Comparison of ENCODE assay signal across 13 mouse cellular contexts in genomic region chr1:158490175-158490574, GRCm38 (mm10).
DNase-seq lines count a peak whose midpoint lies in the region; ATAC-seq and TF ChIP-seq lines count a peak whose summit lies in the region.
"Had no signal": no experiment of that assay in that cellular context is flagged by ENCODE, and none has a peak within 500 bp of the region (broad histone marks: within the 10 kb centered on the region; RNA-seq: fewer than 3 reads in every experiment).

No protein-coding gene starts in this region.

- peak; percentile 48 for ATAC-seq in forebrain, embryonic 13.5 days
- ATAC-seq in hindbrain, embryonic 16.5 days = 0 out of 2 replicates have a peak, but pooled peaks have one; percentile 21
- no peak for ATAC-seq in midbrain, postnatal 0 days (ENCODE audit: low FRiP score)
- ATAC-seq in CD4-positive, CD25-positive, alpha-beta regulatory T cell, adult 4 months = no peak

- TF ChIP-seq CTCF in midbrain, postnatal 0 days (IDR thresholded peaks at IDR 0.05) = no peak

- no peaks in the 10 kb centered on the region for H3K36me3 ChIP-seq in forebrain, embryonic 13.5 days (ENCODE audit: poor library complexity, severe bottlenecking)
- H3K36me3 ChIP-seq in hindbrain, embryonic 16.5 days (ENCODE audit: control insufficient read depth, insufficient read depth, low read length) = no peaks in the 10 kb centered on the region
- H3K36me3 ChIP-seq in midbrain, postnatal 0 days (ENCODE audit: insufficient read depth, low read length) = no peaks in the 10 kb centered on the region
- H3K36me3 ChIP-seq: heart, embryonic 12.5 days had no signal

- intact Hi-C loops in left cerebral cortex, postnatal 4 days (cut with DNase I) = no loop called here

- peaks cover 28% of the 10 kb centered on the region for H3K4me1 ChIP-seq in forebrain, embryonic 13.5 days
- peaks cover 11% of the 10 kb centered on the region for H3K4me1 ChIP-seq in hindbrain, embryonic 16.5 days (ENCODE audit: control insufficient read depth, insufficient read depth, low read depth, low read length)
- no peaks in the 10 kb centered on the region; the same call in 1 of the 2 replicates for H3K4me1 ChIP-seq in midbrain, postnatal 0 days (ENCODE audit: insufficient read depth, low read length)
- H3K4me1 ChIP-seq: heart, embryonic 12.5 days had no signal

- H3K9ac ChIP-seq in forebrain, embryonic 13.5 days = no peak overlapping the region
- H3K9ac ChIP-seq in hindbrain, embryonic 16.5 days (ENCODE audit: low read depth, low read length) = no peak overlapping the region; the same call in 1 of the 2 replicates
- no peak overlapping the region for H3K9ac ChIP-seq in midbrain, postnatal 0 days (replicated peaks; ENCODE audit: low read length, poor library complexity, severe bottlenecking)
- H3K9ac ChIP-seq: heart, embryonic 12.5 days had no signal

- 6% methylated on average over 1 of the region's 1 CpGs for WGBS in forebrain, embryonic 13.5 days
- 25% methylated on average over 1 of the region's 1 CpGs for WGBS in hindbrain, embryonic 16.5 days
- WGBS in midbrain, postnatal 0 days = 32% methylated on average over 1 of the region's 1 CpGs

- no peaks in the 10 kb centered on the region for H3K27me3 ChIP-seq in forebrain, embryonic 13.5 days
- no peaks in the 10 kb centered on the region for H3K27me3 ChIP-seq in hindbrain, embryonic 16.5 days (replicated peaks; ENCODE audit: control insufficient read depth, insufficient read depth, low read length)
- no peaks in the 10 kb centered on the region for H3K27me3 ChIP-seq in midbrain, postnatal 0 days (ENCODE audit: insufficient read depth, low read length)
- H3K27me3 ChIP-seq: heart, embryonic 12.5 days had no signal

- no peak overlapping the region for H3K4me3 ChIP-seq in forebrain, embryonic 13.5 days
- H3K4me3 ChIP-seq in hindbrain, embryonic 16.5 days (ENCODE audit: low read length) = no peak overlapping the region
- H3K4me3 ChIP-seq in midbrain, postnatal 0 days (ENCODE audit: low read depth, low read length) = no peak overlapping the region
- H3K4me3 ChIP-seq: heart, embryonic 12.5 days had no signal

- no peak overlapping the region for H3K4me2 ChIP-seq in forebrain, embryonic 13.5 days
- H3K4me2 ChIP-seq in hindbrain, embryonic 16.5 days (ENCODE audit: low read length) = no peak overlapping the region
- H3K4me2 ChIP-seq in midbrain, postnatal 0 days (ENCODE audit: low read depth, low read length, poor library complexity, severe bottlenecking) = no peak overlapping the region
- H3K4me2 ChIP-seq: heart, embryonic 12.5 days had no signal

- peak overlapping the region; percentile 80 for H3K27ac ChIP-seq in forebrain, embryonic 13.5 days
- H3K27ac ChIP-seq in hindbrain, embryonic 16.5 days (ENCODE audit: low read depth, low read length) = peak overlapping the region; percentile 59; the same call in 1 of the 2 replicates
- peak overlapping the region; percentile 47 for H3K27ac ChIP-seq in midbrain, postnatal 0 days (ENCODE audit: low read depth, low read length)

- no peaks in the 10 kb centered on the region for H3K9me3 ChIP-seq in forebrain, embryonic 13.5 days (replicated peaks)
- H3K9me3 ChIP-seq in hindbrain, embryonic 16.5 days (ENCODE audit: control insufficient read depth, low read length) = no peaks in the 10 kb centered on the region
- no peaks in the 10 kb centered on the region for H3K9me3 ChIP-seq in midbrain, postnatal 0 days (ENCODE audit: low read length)
- H3K9me3 ChIP-seq: heart, embryonic 12.5 days had no signal

- DNase-seq in left cerebral cortex, postnatal 4 days = peak; percentile 41
- DNase-seq in left cerebral cortex, adult 9 months (ENCODE audit: low spot score in 2 of 2) = no peak
- peak; percentile 42 for DNase-seq in midbrain, postnatal 0 days (ENCODE audit: low spot score)
- DNase-seq in kidney, adult 11 months = no peak
- DNase-seq in spleen, adult 18-20 months = no peak
- DNase-seq: cerebellum, adult 8-10 months; heart, postnatal 4 days; kidney, adult 8-10 months; lung, postnatal 14 days had no signal

Comparison
In these comparisons a context has a peak if more than half of its experiments do, and no peak if none do; other contexts are left out.
1. DNase-seq: peak in left cerebral cortex, postnatal 4 days (single experiment) and midbrain, postnatal 0 days (single experiment); none in left cerebral cortex, adult 9 months (0 of 2), kidney, adult 11 months (single experiment) and spleen, adult 18-20 months (0 of 2).
2. ATAC-seq: peak in forebrain, embryonic 13.5 days (single experiment) and hindbrain, embryonic 16.5 days (single experiment); none in midbrain, postnatal 0 days (single experiment) and CD4-positive, CD25-positive, alpha-beta regulatory T cell, adult 4 months (single experiment).
3. Peak in every context shown above with its lines, with median percentiles within 50 percentile points of each other: H3K27ac ChIP-seq.